Mouse (Mus musculus): ENCODE data around the gene Rbm45. TPM values are rescaled to one million over a fixed set of nuclear protein-coding genes. Genes with fewer than 3 reads are reported as not detected.

Rbm45 gene
- polyA plus RNA-seq, 1 experiment from 2014 or later, result 19.0 TPM

- no peaks in the 10 kb centered on the region; the same call in 1 of the 2 replicates for H3K36me3 ChIP-seq (ENCODE audit: control insufficient read depth, insufficient read depth, low read length)
- DNase-seq (ENCODE audit: low spot score), result no peak
- no peak overlapping the region for H3K27ac ChIP-seq (ENCODE audit: low read depth, low read length)
- WGBS, result 5% methylated on average over 7 of the region's 7 CpGs
- no peak for ATAC-seq (replicated peaks; ENCODE audit: low FRiP score)
- H3K9ac ChIP-seq (ENCODE audit: low read length), result peak overlapping the region; percentile 90
- H3K4me1 ChIP-seq (replicated peaks; ENCODE audit: control insufficient read depth, insufficient read depth, low read length), result peaks cover 3% of the 10 kb centered on the region; the same call in 1 of the 2 replicates
- H3K9me3 ChIP-seq (ENCODE audit: control insufficient read depth, low read length), result no peaks in the 10 kb centered on the region
- H3K27me3 ChIP-seq (ENCODE audit: control insufficient read depth, insufficient read depth, low read length), result no peaks in the 10 kb centered on the region
- H3K4me3 ChIP-seq (ENCODE audit: low read depth, low read length), result peak overlapping the region; percentile 94
- H3K4me2 ChIP-seq (ENCODE audit: low read depth, low read length, severe bottlenecking), result peak overlapping the region; percentile 72
These were observed 805 bp downstream of the Rbm45 start for GRCm38 (mm10) chr2:76370656-76370922.

GRCm38 (mm10) chr2:76372244-76372643 is 2.5 kb downstream of the Rbm45 start:
- Histone ChIP-seq H3K27ac (ENCODE audit: low read depth, low read length) (no peak overlapping the region), H3K4me3 (ENCODE audit: low read depth, low read length) (no peak overlapping the region), H3K4me2 (ENCODE audit: low read depth, low read length, severe bottlenecking) (no peak overlapping the region), H3K27me3 (ENCODE audit: control insufficient read depth, insufficient read depth, low read length) (no peaks in the 10 kb centered on the region), H3K9ac (ENCODE audit: low read length) (no peak overlapping the region), H3K4me1 (replicated peaks; ENCODE audit: control insufficient read depth, insufficient read depth, low read length) (peaks cover 3% of the 10 kb centered on the region; the same call in 1 of the 2 replicates), H3K9me3 (ENCODE audit: control insufficient read depth, low read length) (no peaks in the 10 kb centered on the region), H3K36me3 (ENCODE audit: control insufficient read depth, insufficient read depth, low read length) (no peaks in the 10 kb centered on the region; the same call in none of the 2 replicates)
- 90% methylated on average over 4 of the region's 4 CpGs for WGBS
- ATAC-seq (replicated peaks; ENCODE audit: low FRiP score) (no peak), DNase-seq (ENCODE audit: low spot score) (no peak)

- Histone ChIP-seq H3K9me3 (ENCODE audit: control insufficient read depth, low read length) (no peaks in the 10 kb centered on the region), H3K4me2 (ENCODE audit: low read depth, low read length, severe bottlenecking) (no peak overlapping the region), H3K27me3 (ENCODE audit: control insufficient read depth, insufficient read depth, low read length) (no peaks in the 10 kb centered on the region), H3K4me3 (ENCODE audit: low read depth, low read length) (no peak overlapping the region), H3K36me3 (ENCODE audit: control insufficient read depth, insufficient read depth, low read length) (peaks cover 3% of the 10 kb centered on the region), H3K4me1 (replicated peaks; ENCODE audit: control insufficient read depth, insufficient read depth, low read length) (peaks cover 3% of the 10 kb centered on the region; the same call in 1 of the 2 replicates), H3K27ac (ENCODE audit: low read depth, low read length) (no peak overlapping the region), H3K9ac (ENCODE audit: low read length) (no peak overlapping the region)
- 91% methylated on average over 6 of the region's 6 CpGs for WGBS
- ATAC-seq (replicated peaks; ENCODE audit: low FRiP score) (no peak), DNase-seq (ENCODE audit: low spot score) (no peak)
These were observed 4.9 kb downstream of the Rbm45 start for GRCm38 (mm10) chr2:76374544-76375206.

GRCm38 (mm10) chr2:76378646-76379045 is 8.9 kb downstream of the Rbm45 start:
- Histone ChIP-seq H3K36me3 (ENCODE audit: control insufficient read depth, insufficient read depth, low read length) (peaks cover 3% of the 10 kb centered on the region), H3K4me3 (ENCODE audit: low read depth, low read length) (no peak overlapping the region), H3K4me1 (replicated peaks; ENCODE audit: control insufficient read depth, insufficient read depth, low read length) (no peaks in the 10 kb centered on the region), H3K27me3 (ENCODE audit: control insufficient read depth, insufficient read depth, low read length) (no peaks in the 10 kb centered on the region), H3K4me2 (ENCODE audit: low read depth, low read length, severe bottlenecking) (no peak overlapping the region), H3K27ac (ENCODE audit: low read depth, low read length) (no peak overlapping the region), H3K9me3 (ENCODE audit: control insufficient read depth, low read length) (no peaks in the 10 kb centered on the region), H3K9ac (ENCODE audit: low read length) (no peak overlapping the region)
- DNase-seq (ENCODE audit: low spot score), result no peak
- ATAC-seq (replicated peaks; ENCODE audit: low FRiP score), result no peak
- WGBS, result 95% methylated on average over 19 of the region's 19 CpGs

GRCm38 (mm10) chr2:76386531-76386930 is 16.7 kb downstream of the Rbm45 start:
- Histone ChIP-seq H3K9ac (ENCODE audit: low read length) (no peak overlapping the region), H3K27me3 (ENCODE audit: control insufficient read depth, insufficient read depth, low read length) (no peaks in the 10 kb centered on the region), H3K4me2 (ENCODE audit: low read depth, low read length, severe bottlenecking) (no peak overlapping the region), H3K36me3 (ENCODE audit: control insufficient read depth, insufficient read depth, low read length) (no peaks in the 10 kb centered on the region), H3K9me3 (ENCODE audit: control insufficient read depth, low read length) (no peaks in the 10 kb centered on the region), H3K4me1 (replicated peaks; ENCODE audit: control insufficient read depth, insufficient read depth, low read length) (no peaks in the 10 kb centered on the region), H3K27ac (ENCODE audit: low read depth, low read length) (no peak overlapping the region), H3K4me3 (ENCODE audit: low read depth, low read length) (no peak overlapping the region)
- DNase-seq (ENCODE audit: low spot score) (no peak), ATAC-seq (replicated peaks; ENCODE audit: low FRiP score) (no peak)

GRCm38 (mm10) chr2:76400178-76400577 is 30.4 kb downstream of the Rbm45 start:
- DNase-seq (ENCODE audit: low spot score), result no peak
- H3K4me3 ChIP-seq (ENCODE audit: low read depth, low read length), result no peak overlapping the region
- no peak overlapping the region for H3K9ac ChIP-seq (ENCODE audit: low read length)
- H3K36me3 ChIP-seq (ENCODE audit: control insufficient read depth, insufficient read depth, low read length), result no peaks in the 10 kb centered on the region
- ATAC-seq (replicated peaks; ENCODE audit: low FRiP score), result no peak
- no peak overlapping the region for H3K4me2 ChIP-seq (ENCODE audit: low read depth, low read length, severe bottlenecking)
- peaks cover 6% of the 10 kb centered on the region; the same call in 1 of the 2 replicates for H3K27me3 ChIP-seq (ENCODE audit: control insufficient read depth, insufficient read depth, low read length)
- no peak overlapping the region for H3K27ac ChIP-seq (ENCODE audit: low read depth, low read length)
- no peaks in the 10 kb centered on the region for H3K9me3 ChIP-seq (ENCODE audit: control insufficient read depth, low read length)
- no peaks in the 10 kb centered on the region for H3K4me1 ChIP-seq (replicated peaks; ENCODE audit: control insufficient read depth, insufficient read depth, low read length)

GRCm38 (mm10) chr2:76405596-76406150 is 35.9 kb downstream of the Rbm45 start:
- H3K27ac ChIP-seq (ENCODE audit: low read depth, low read length), result no peak overlapping the region
- no peak for DNase-seq (ENCODE audit: low spot score)
- no peaks in the 10 kb centered on the region for H3K36me3 ChIP-seq (ENCODE audit: control insufficient read depth, insufficient read depth, low read length)
- peaks cover 8% of the 10 kb centered on the region; the same call in 1 of the 2 replicates for H3K27me3 ChIP-seq (ENCODE audit: control insufficient read depth, insufficient read depth, low read length)
- no peaks in the 10 kb centered on the region for H3K9me3 ChIP-seq (ENCODE audit: control insufficient read depth, low read length)
- peak overlapping the region; percentile 87 for H3K4me2 ChIP-seq (ENCODE audit: low read depth, low read length, severe bottlenecking)
- no peak; the same call in 1 of the 2 replicates for ATAC-seq (replicated peaks; ENCODE audit: low FRiP score)
- H3K4me1 ChIP-seq (replicated peaks; ENCODE audit: control insufficient read depth, insufficient read depth, low read length), result no peaks in the 10 kb centered on the region
- WGBS, result 2% methylated on average over 15 of the region's 15 CpGs
- peak overlapping the region; percentile 79 for H3K4me3 ChIP-seq (ENCODE audit: low read depth, low read length)
- H3K9ac ChIP-seq (ENCODE audit: low read length), result peak overlapping the region; percentile 77

- DNase-seq (ENCODE audit: low spot score) (peak; percentile 83), ATAC-seq (replicated peaks; ENCODE audit: low FRiP score) (peak; percentile 89)
- Histone ChIP-seq H3K9me3 (ENCODE audit: control insufficient read depth, low read length) (no peaks in the 10 kb centered on the region), H3K27ac (ENCODE audit: low read depth, low read length) (0 out of 2 replicates have a peak within 1 kb of the TSS, but pooled peaks have one; percentile 6), H3K4me3 (ENCODE audit: low read depth, low read length) (peak within 1 kb of the TSS; percentile 79), H3K4me1 (replicated peaks; ENCODE audit: control insufficient read depth, insufficient read depth, low read length) (no peaks in the 10 kb centered on the region), H3K27me3 (ENCODE audit: control insufficient read depth, insufficient read depth, low read length) (peaks cover 8% of the 10 kb centered on the region; the same call in 1 of the 2 replicates), H3K4me2 (ENCODE audit: low read depth, low read length, severe bottlenecking) (peak within 1 kb of the TSS; percentile 87), H3K9ac (ENCODE audit: low read length) (peak within 1 kb of the TSS; percentile 77), H3K36me3 (ENCODE audit: control insufficient read depth, insufficient read depth, low read length) (no peaks in the 10 kb centered on the region)
- 0% methylated on average over 63 of the region's 89 CpGs for WGBS
These were observed 36.6 kb downstream of the Rbm45 start, which contains the start of gene Osbpl6 for GRCm38 (mm10) chr2:76406151-76406936. TSS of gene Osbpl6 (plus strand) at chr2:76406508.
